1 mouse cellular context compared by ENCODE assay signal in the genomic region with DNA sequence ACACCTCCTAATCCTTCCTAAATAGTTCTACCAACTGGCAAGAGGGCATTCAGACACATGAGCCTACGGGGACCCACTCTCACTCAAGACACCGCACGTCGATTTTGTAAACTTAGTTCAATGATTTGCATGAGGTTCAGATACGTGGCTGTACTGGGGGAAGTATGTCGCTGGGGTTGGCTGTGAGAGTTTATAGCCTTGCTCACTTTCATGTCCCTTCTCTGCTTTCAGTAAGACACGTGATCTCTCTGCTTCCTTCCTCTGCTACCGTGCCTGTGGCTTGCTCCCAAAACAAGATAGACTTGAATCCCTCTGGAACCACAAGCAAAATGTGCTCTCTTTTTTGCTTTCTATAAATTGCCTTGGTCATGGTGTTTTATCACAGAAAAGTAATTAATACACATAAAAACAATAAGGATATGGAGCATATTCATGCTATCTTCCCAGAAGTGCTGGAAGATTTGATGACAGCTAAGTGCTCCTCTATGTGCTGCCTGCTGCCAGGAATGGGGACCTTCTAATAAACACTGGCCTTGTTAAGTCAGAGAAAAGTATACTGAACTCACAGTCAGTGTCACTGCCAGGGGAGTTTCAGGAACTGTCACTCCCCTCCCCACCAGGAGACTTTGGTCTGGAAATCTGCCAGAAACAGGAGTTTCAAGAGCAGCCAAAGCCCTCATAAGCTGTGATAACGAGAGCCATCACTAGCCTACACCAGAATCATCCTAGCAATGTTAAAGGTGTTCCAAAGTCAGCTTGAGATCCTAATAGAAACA.
TF ChIP-seq lines count a peak whose summit lies in the region.

No protein-coding gene starts in this region.

TF ChIP-seq in MEL, 35 proteins besides CTCF, POLR2A, EP300 and RAD21:
- TF ChIP-seq GATA1 (IDR thresholded peaks at IDR 0.05; ENCODE audit: low read depth, low read length) (peak; percentile 39), USF1 (IDR thresholded peaks at IDR 0.05; ENCODE audit: low read depth, low read length) (0 out of 2 replicates have a peak, but pooled peaks have one; percentile 10), SIN3A (IDR thresholded peaks at IDR 0.05; ENCODE audit: low read length) (0 out of 2 replicates have a peak, but pooled peaks have one; percentile 19), KAT2A (conservative IDR thresholded peaks at IDR 0.05; ENCODE audit: low read depth, low read length) (no peak)
TF ChIP-seq in MEL: peak in this region for 3.
